Mouse (Mus musculus) heart, postnatal 0 days (tissue): Measurements from ENCODE around the gene Syngr2.

ENCODE experiments used
- CTCF ChIP-seq: IDR thresholded peaks from 2 replicates; pipeline ENCODE4 v1.5.1; 2016; ENCODE audit warnings: antibody characterized with exemption, control low read depth, low read depth
- EP300 ChIP-seq: IDR thresholded peaks from 2 replicates; pipeline ENCODE4 v1.6.1; 2016; ENCODE audit warnings: antibody characterized with exemption, low read depth

DNA sequence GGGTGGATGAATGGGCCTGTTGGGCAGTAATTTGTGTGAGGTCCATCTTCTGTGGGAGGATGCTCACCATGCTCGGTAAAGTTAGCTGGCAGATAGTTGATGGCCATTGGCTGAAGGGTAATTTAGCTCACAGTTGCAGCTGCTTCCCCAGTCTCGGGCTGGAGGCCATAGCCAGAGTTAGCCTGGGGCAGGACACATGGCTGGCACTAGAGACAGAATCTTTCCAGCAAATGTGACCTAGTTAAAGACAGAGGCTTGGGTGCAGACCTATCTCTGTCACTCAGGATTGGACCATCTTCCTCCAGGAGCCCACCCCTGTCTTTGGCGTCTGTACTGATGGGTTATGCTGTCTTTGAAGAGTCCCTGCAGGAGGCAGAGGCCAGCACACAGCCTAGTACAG lies 48.9 kb downstream of the Syngr2 start:
- TF ChIP-seq CTCF: no peak
- TF ChIP-seq EP300: no peak
